Mouse (Mus musculus) layer of hippocampus, adult 6 months (tissue): ENCODE data around the gene Ndufv3. TPM values are rescaled to one million over a fixed set of nuclear protein-coding genes. Genes with fewer than 3 reads are reported as not detected.

Experiments
- long read RNA-seq, 2 experiments: library from polyadenylated mRNA; unstranded; transcript quantifications; one replicate each; pipeline ENCODE4 v2.0.0; 2019 to 2020
- microRNA-seq: library from miRNA; unstranded; fragments of <30 nt; microRNA quantifications from one replicate; pipeline ENCODE4 v1.2.0, GENCODE M21; 2020
- polyA plus RNA-seq: library from polyadenylated mRNA; unstranded; fragments of <200 nt; fragmentation: Nextera tagmentation; gene quantifications from 2 replicates; pipeline ENCODE4 v1.2.3, GENCODE M21; 2021

Gene Ndufv3
- polyA plus RNA-seq = 884 and 1,016 TPM in 2 replicates
- long read RNA-seq, experiment 1, transcript Ndufv3-202 (3 exons, 493 nt) = major isoform, 308 of 371 reads
- long read RNA-seq, experiment 1, transcript Ndufv3-201 (4 exons, 1,582 nt) = minor isoform, 45 of 371 reads
- long read RNA-seq, experiment 1, partial matches to known transcripts = 9 of 371 reads
- long read RNA-seq, experiment 1, other reads (novel, unspliced or antisense) = 9 of 371 reads
- long read RNA-seq, experiment 2, transcript Ndufv3-201 (4 exons, 1,582 nt) = major isoform, 162 of 256 reads
- long read RNA-seq, experiment 2, transcript Ndufv3-202 (3 exons, 493 nt) = minor isoform, 39 of 256 reads
- long read RNA-seq, experiment 2, partial matches to known transcripts = 8 of 256 reads
- long read RNA-seq, experiment 2, other reads (novel, unspliced or antisense) = 45 of 256 reads

GRCm38 (mm10) chr17:31519946-31520838 is at the start of gene Ndufv3, which contains the start of gene Wdr4:
TSS of gene Ndufv3 (plus strand) at chr17:31520115.
TSS of gene Wdr4 (minus strand) at chr17:31519980.

GRCm38 (mm10) chr17:31564015-31564857 is 44.3 kb downstream of the Ndufv3 start, which contains the start of gene Pknox1:
TSS of gene Pknox1 (plus strand) at chr17:31564734.

Small RNA genes within 50 kb of the gene (microRNA-seq; reads per million reads assigned to microRNA genes)
- gene Gm24970 = 0.86 reads per million

Other genes starting within 250 kb of the Ndufv3 start
- 8.4 and 23.0 TPM in 2 replicates for gene Rsph1, start 242.7 kb upstream of the Ndufv3 start, polyA plus RNA-seq
- 4.6 and 6.1 TPM in 2 replicates for gene Slc37a1, start 233.3 kb upstream of the Ndufv3 start, polyA plus RNA-seq
- 7.4 and 8.1 TPM in 2 replicates for gene Pde9a, start 133.9 kb upstream of the Ndufv3 start, polyA plus RNA-seq
- 17.6 and 17.9 TPM in 2 replicates for gene Wdr4, start 135 bp upstream of the Ndufv3 start, polyA plus RNA-seq
- 5.5 and 6.5 TPM in 2 replicates for gene Pknox1, start 44.6 kb downstream of the Ndufv3 start, polyA plus RNA-seq
- gene Cbs, start 117.1 kb downstream of the Ndufv3 start, polyA plus RNA-seq = 25.9 and 39.9 TPM in 2 replicates
- 26.1 and 37.9 TPM in 2 replicates for gene U2af1, start 138.8 kb downstream of the Ndufv3 start, polyA plus RNA-seq
- gene Cryaa, start 157.7 kb downstream of the Ndufv3 start, polyA plus RNA-seq = 0.54 TPM in 1 of 2 replicates, not detected in the other